Mouse (Mus musculus): ENCODE results near the gene Pagr1a.

The Pagr1a gene

GRCm38 (mm10) chr7:127014320-127014719, 2.8 kb downstream of the Pagr1a start, which contains the start of gene Mvp:
Mvp (minus strand) TSS chr7:127014621.
- no peak for TF ChIP-seq GATA4 (IDR thresholded peaks at IDR 0.05; ENCODE audit: insufficient replicate concordance, low read length)

- TF ChIP-seq GATA4 (IDR thresholded peaks at IDR 0.05; ENCODE audit: insufficient replicate concordance, low read length): no peak
Measured at GRCm38 (mm10) chr7:127013385-127013784, 3.8 kb downstream of the Pagr1a start.

GRCm38 (mm10) chr7:127012845-127013244, 4.3 kb downstream of the Pagr1a start:
- TF ChIP-seq GATA4 (IDR thresholded peaks at IDR 0.05; ENCODE audit: insufficient replicate concordance, low read length): no peak

GRCm38 (mm10) chr7:127012374-127012773, 4.8 kb downstream of the Pagr1a start:
- no peak for TF ChIP-seq GATA4 (IDR thresholded peaks at IDR 0.05; ENCODE audit: insufficient replicate concordance, low read length)

GRCm38 (mm10) chr7:127011717-127012116, 5.4 kb downstream of the Pagr1a start:
- no peak for TF ChIP-seq GATA4 (IDR thresholded peaks at IDR 0.05; ENCODE audit: insufficient replicate concordance, low read length)

GRCm38 (mm10) chr7:127011051-127011450, 6.1 kb downstream of the Pagr1a start:
- no peak for TF ChIP-seq GATA4 (IDR thresholded peaks at IDR 0.05; ENCODE audit: insufficient replicate concordance, low read length)

GRCm38 (mm10) chr7:127009307-127010085, 7.7 kb downstream of the Pagr1a start:
- TF ChIP-seq GATA4 (IDR thresholded peaks at IDR 0.05; ENCODE audit: insufficient replicate concordance, low read length): no peak

- peak; percentile 60; the same call in 1 of the 2 replicates for TF ChIP-seq GATA4 (IDR thresholded peaks at IDR 0.05; ENCODE audit: insufficient replicate concordance, low read length)
Measured at GRCm38 (mm10) chr7:127008239-127009019, 8.7 kb downstream of the Pagr1a start.

- no peak for TF ChIP-seq GATA4 (IDR thresholded peaks at IDR 0.05; ENCODE audit: insufficient replicate concordance, low read length)
Measured at GRCm38 (mm10) chr7:127007313-127008024, 9.7 kb downstream of the Pagr1a start.

- TF ChIP-seq GATA4 (IDR thresholded peaks at IDR 0.05; ENCODE audit: insufficient replicate concordance, low read length): no peak
Measured at GRCm38 (mm10) chr7:127004122-127004875, 12.9 kb downstream of the Pagr1a start.

- no peak for TF ChIP-seq GATA4 (IDR thresholded peaks at IDR 0.05; ENCODE audit: insufficient replicate concordance, low read length)
Measured at GRCm38 (mm10) chr7:127003620-127004019, 13.5 kb downstream of the Pagr1a start.

GRCm38 (mm10) chr7:126999568-126999967, 17.6 kb downstream of the Pagr1a start:
- no peak for TF ChIP-seq GATA4 (IDR thresholded peaks at IDR 0.05; ENCODE audit: insufficient replicate concordance, low read length)

- TF ChIP-seq GATA4 (IDR thresholded peaks at IDR 0.05; ENCODE audit: insufficient replicate concordance, low read length): no peak
Measured at GRCm38 (mm10) chr7:126996449-126996848, 20.7 kb downstream of the Pagr1a start.

- TF ChIP-seq GATA4 (IDR thresholded peaks at IDR 0.05; ENCODE audit: insufficient replicate concordance, low read length): no peak
Measured at GRCm38 (mm10) chr7:126988816-126989215, 28.3 kb downstream of the Pagr1a start.

GRCm38 (mm10) chr7:126986319-126986718, 30.8 kb downstream of the Pagr1a start:
- TF ChIP-seq GATA4 (IDR thresholded peaks at IDR 0.05; ENCODE audit: insufficient replicate concordance, low read length): no peak
